Mouse (Mus musculus): ENCODE data around the gene Arhgap30. TPM values are rescaled to one million over a fixed set of nuclear protein-coding genes. Genes with fewer than 3 reads are reported as not detected.
A peak's percentile ranks its signal among the peaks of the same experiment; 100 is the strongest.

Arhgap30 gene
- total and polyA plus RNA-seq, 3 experiments = 52.0 to 78.5 (median 70.8) TPM

DNA sequence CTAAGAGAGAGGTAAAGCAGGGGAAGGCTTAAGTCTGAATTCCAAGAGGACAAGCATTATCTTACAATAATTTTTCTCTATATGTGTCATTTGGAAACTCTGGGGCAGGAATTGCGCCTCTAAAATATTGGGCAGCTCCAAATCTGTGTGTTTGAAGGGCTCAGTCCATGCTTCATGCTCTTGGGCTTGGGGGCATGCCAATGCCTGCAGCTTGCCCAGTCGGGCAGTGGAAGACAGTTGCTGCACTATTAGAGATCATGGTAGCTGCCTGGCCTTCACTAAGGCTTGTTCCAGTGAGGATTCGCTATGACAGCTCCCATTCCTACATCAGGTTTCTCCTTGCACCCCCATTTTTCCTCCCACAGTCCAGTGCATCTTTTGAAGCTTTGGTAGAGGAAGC lies 40.1 kb upstream of the Arhgap30 start:
- H3K4me3 ChIP-seq (replicated peaks in 1 of 3; ENCODE audit: low read depth in 2 of 3, low read length in 2 of 3, poor library complexity in 1 of 3) = no peak overlapping the region
- no peak overlapping the region for H3K27ac ChIP-seq (ENCODE audit: insufficient read depth, low read depth)
- TF ChIP-seq TBP (conservative IDR thresholded peaks at IDR 0.05; ENCODE audit: low read depth, low read length) = no peak
- peaks cover 0 to 45% of the 10 kb centered on the region in 2 experiments for H3K36me3 ChIP-seq (replicated peaks in 1 of 2; ENCODE audit: control insufficient read depth in 1 of 2, insufficient read depth in 1 of 2, low read length in 1 of 2)
- in situ Hi-C loops (cut with MboI; ENCODE audit: low pct_ligation_motif_present, low pct_unique_long_range_greater_than_20kb, low sequenced_read_pairs) = no loop called here
- peaks cover 77% of the 10 kb centered on the region for H3K79me2 ChIP-seq (replicated peaks; ENCODE audit: control insufficient read depth, extremely low read depth, insufficient read depth, poor library complexity, severe bottlenecking)
- dilution Hi-C loops (cut with MboI; ENCODE audit: extremely low pct_ligation_motif_present, extremely low pct_unique_long_range_greater_than_20kb, low sequenced_read_pairs) = no loop called here
- H3K9me3 ChIP-seq (replicated peaks; ENCODE audit: low read length) = peaks cover 5% of the 10 kb centered on the region
- no peaks in the 10 kb centered on the region for H3K27me3 ChIP-seq (replicated peaks)
- no peak for DNase-seq (ENCODE audit: extremely low read depth)
- H3K9ac ChIP-seq (ENCODE audit: insufficient read depth, low read depth) = no peak overlapping the region
- no peak overlapping the region for H3K4me2 ChIP-seq (ENCODE audit: insufficient read depth, low read depth, poor library complexity, severe bottlenecking)
- H3K4me1 ChIP-seq (ENCODE audit: control insufficient read depth in 1 of 2, insufficient read depth in 2 of 2) = peaks cover 4 to 57% of the 10 kb centered on the region in 2 experiments

DNA sequence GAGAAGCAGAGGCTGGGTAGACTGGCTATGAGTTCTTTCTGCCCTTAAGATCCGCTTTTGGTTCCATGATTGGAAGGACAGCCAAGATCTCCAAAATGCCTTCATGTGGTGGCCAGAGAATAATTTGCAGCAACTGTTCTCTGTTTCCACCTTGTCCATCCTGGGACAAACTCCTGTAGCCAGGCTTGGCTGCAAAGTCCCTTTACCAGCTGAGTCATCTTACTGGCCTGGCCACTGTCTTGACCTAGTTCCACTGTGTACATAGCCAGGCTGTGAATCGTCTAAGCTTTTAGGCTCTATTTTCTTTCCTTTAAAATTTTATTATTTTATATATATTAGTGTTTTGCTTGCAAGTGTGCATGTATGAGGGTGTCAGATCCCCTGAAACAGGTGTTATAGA lies 39.5 kb upstream of the Arhgap30 start:
- peaks cover 4 to 52% of the 10 kb centered on the region in 2 experiments for H3K4me1 ChIP-seq (ENCODE audit: control insufficient read depth in 1 of 2, insufficient read depth in 2 of 2)
- peaks cover 5% of the 10 kb centered on the region for H3K9me3 ChIP-seq (replicated peaks; ENCODE audit: low read length)
- no peaks in the 10 kb centered on the region for H3K27me3 ChIP-seq (replicated peaks)
- H3K4me2 ChIP-seq (ENCODE audit: insufficient read depth, low read depth, poor library complexity, severe bottlenecking) = no peak overlapping the region
- peaks cover 0 to 44% of the 10 kb centered on the region in 2 experiments for H3K36me3 ChIP-seq (replicated peaks in 1 of 2; ENCODE audit: control insufficient read depth in 1 of 2, insufficient read depth in 1 of 2, low read length in 1 of 2)
- H3K79me2 ChIP-seq (replicated peaks; ENCODE audit: control insufficient read depth, extremely low read depth, insufficient read depth, poor library complexity, severe bottlenecking) = peaks cover 79% of the 10 kb centered on the region
- dilution Hi-C loops (cut with MboI; ENCODE audit: extremely low pct_ligation_motif_present, extremely low pct_unique_long_range_greater_than_20kb, low sequenced_read_pairs) (no loop called here), in situ Hi-C loops (cut with MboI; ENCODE audit: low pct_ligation_motif_present, low pct_unique_long_range_greater_than_20kb, low sequenced_read_pairs) (no loop called here)
- no peak overlapping the region for H3K4me3 ChIP-seq (replicated peaks in 1 of 3; ENCODE audit: low read depth in 2 of 3, low read length in 2 of 3, poor library complexity in 1 of 3)
- DNase-seq (ENCODE audit: extremely low read depth) = no peak
- TF ChIP-seq ZC3H11A (IDR thresholded peaks at IDR 0.05; ENCODE audit: low read depth, low read length) (no peak), POLR2AphosphoS2 (IDR thresholded peaks at IDR 0.05; ENCODE audit: low read depth, low read length) (no peak), ELF1 (IDR thresholded peaks at IDR 0.05; ENCODE audit: low read depth, low read length) (no peak), CHD2 (IDR thresholded peaks at IDR 0.05; ENCODE audit: low read length) (no peak)
- H3K9ac ChIP-seq (ENCODE audit: insufficient read depth, low read depth) = no peak overlapping the region
- no peak overlapping the region for H3K27ac ChIP-seq (ENCODE audit: insufficient read depth, low read depth)

DNA sequence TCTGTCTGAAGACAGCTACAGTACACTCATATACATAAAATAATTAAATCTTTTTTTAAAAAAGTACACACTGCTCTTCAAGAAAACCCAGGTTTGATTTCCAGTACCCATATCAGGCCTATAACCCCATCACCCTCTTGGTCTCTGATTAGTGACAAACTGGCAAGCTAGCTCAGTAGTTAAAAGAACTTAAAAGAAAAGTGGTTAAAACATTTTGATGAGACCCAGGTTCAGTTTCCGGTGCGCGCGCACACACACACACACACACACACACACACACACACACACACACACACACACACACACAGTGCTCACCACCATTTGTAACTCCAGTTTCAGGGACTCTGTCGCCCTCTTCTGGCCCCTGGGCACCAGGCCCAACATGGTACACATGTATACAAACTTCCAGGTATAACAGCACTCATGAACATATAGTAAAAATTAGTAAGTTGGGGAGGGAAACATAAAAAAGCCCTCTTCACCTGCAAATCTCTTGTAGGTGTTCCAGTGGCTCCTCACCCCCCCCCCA lies 32.9 kb upstream of the Arhgap30 start:
- H3K79me2 ChIP-seq (replicated peaks; ENCODE audit: control insufficient read depth, extremely low read depth, insufficient read depth, poor library complexity, severe bottlenecking) = peaks cover 40% of the 10 kb centered on the region
- no peak overlapping the region for H3K4me2 ChIP-seq (ENCODE audit: insufficient read depth, low read depth, poor library complexity, severe bottlenecking)
- H3K4me1 ChIP-seq (ENCODE audit: control insufficient read depth in 1 of 2, insufficient read depth in 2 of 2) = peaks cover 0 to 13% of the 10 kb centered on the region in 2 experiments; a peak in 1 of 4 replicates
- peak; percentile 43 for DNase-seq (ENCODE audit: extremely low read depth)
- TF ChIP-seq MAX (IDR thresholded peaks at IDR 0.05; ENCODE audit: low read length) (no peak), NRF1 (IDR thresholded peaks at IDR 0.05; ENCODE audit: low read depth, low read length) (no peak), KAT2A (IDR thresholded peaks at IDR 0.05; ENCODE audit: insufficient replicate concordance, low read length) (no peak), HCFC1 (IDR thresholded peaks at IDR 0.05; ENCODE audit: low read depth, low read length) (no peak), IRF4 (IDR thresholded peaks at IDR 0.05; ENCODE audit: low read depth, low read length) (peak; percentile 30; the same call in 1 of the 2 replicates), POLR2A (IDR thresholded peaks at IDR 0.05; ENCODE audit: low read depth, low read length) (no peak), RAD21 (IDR thresholded peaks at IDR 0.05; ENCODE audit: low read depth, low read length) (peak; percentile 51), NELFE (IDR thresholded peaks at IDR 0.05; ENCODE audit: low read depth, low read length) (no peak), USF1 (IDR thresholded peaks at IDR 0.05; ENCODE audit: low read depth, low read length) (no peak), MEF2A (IDR thresholded peaks at IDR 0.05; ENCODE audit: borderline replicate concordance, low read depth, low read length) (no peak), UBTF (IDR thresholded peaks at IDR 0.05; ENCODE audit: low read depth, low read length) (no peak), ZNF384 (IDR thresholded peaks at IDR 0.05; ENCODE audit: low read depth, low read length) (0 out of 2 replicates have a peak, but pooled peaks have one; percentile 7), SMC3 (IDR thresholded peaks at IDR 0.05; ENCODE audit: low read depth, low read length) (peak; percentile 57), JUN (IDR thresholded peaks at IDR 0.05; ENCODE audit: insufficient read depth, low read depth, low read length) (no peak), CTCF (conservative IDR thresholded peaks at IDR 0.05 in 1 of 2, IDR thresholded peaks at IDR 0.05 in 1 of 2; ENCODE audit: low read depth in 2 of 2, low read length in 2 of 2) (peak in 1 of 2 experiments; percentile 70; a peak in 2 of 4 replicates), ETS1 (conservative IDR thresholded peaks at IDR 0.05; ENCODE audit: low read depth, low read length) (no peak), SIN3A (IDR thresholded peaks at IDR 0.05; ENCODE audit: low read length) (no peak)
- peaks cover 6% of the 10 kb centered on the region for H3K9me3 ChIP-seq (replicated peaks; ENCODE audit: low read length)
- no peak overlapping the region for H3K9ac ChIP-seq (ENCODE audit: insufficient read depth, low read depth)
- peaks cover 32 to 75% of the 10 kb centered on the region in 2 experiments for H3K36me3 ChIP-seq (replicated peaks in 1 of 2; ENCODE audit: control insufficient read depth in 1 of 2, insufficient read depth in 1 of 2, low read length in 1 of 2)
- no peaks in the 10 kb centered on the region for H3K27me3 ChIP-seq (replicated peaks)
- dilution Hi-C loops (cut with MboI; ENCODE audit: extremely low pct_ligation_motif_present, extremely low pct_unique_long_range_greater_than_20kb, low sequenced_read_pairs) = no loop called here
- H3K4me3 ChIP-seq (replicated peaks in 1 of 3; ENCODE audit: low read depth in 2 of 3, low read length in 2 of 3, poor library complexity in 1 of 3) = no peak overlapping the region
- in situ Hi-C loops (cut with MboI; ENCODE audit: low pct_ligation_motif_present, low pct_unique_long_range_greater_than_20kb, low sequenced_read_pairs) = no loop called here
- H3K27ac ChIP-seq (ENCODE audit: insufficient read depth, low read depth) = no peak overlapping the region

All from CH12.LX (cell line).